Mouse (Mus musculus) MEL (cell line): ENCODE measurements at regions not wholly inside any gene's neighbourhood (a gene's known extent, or its start where the extent isn't known, plus 50 kb on each side); places are given as distances from the start of the nearest gene placed in this dataset.

Experiments used
- CTCF ChIP-seq, 3 experiments: IDR thresholded peaks in 2 of 3; conservative IDR thresholded peaks in 1 of 3; 2 replicates each; pipeline ENCODE4 v1.5.1; 2011 to 2012; ENCODE audit warnings: low read length in 3 of 3, low read depth in 2 of 3, mild to moderate bottlenecking in 2 of 3, improper control_type of control experiment in 1 of 3, inconsistent platforms in 1 of 3, mixed read lengths in 1 of 3, moderate library complexity in 1 of 3; ENCODE audit not compliant: control insufficient read depth in 1 of 3, insufficient read depth in 1 of 3, poor library complexity in 1 of 3, severe bottlenecking in 1 of 3
- E2F4 ChIP-seq: IDR thresholded peaks from 2 replicates; pipeline ENCODE4 v1.6.1; 2011; ENCODE audit warnings: low read depth, low read length, improper control_type of control experiment, borderline replicate concordance
- EP300 ChIP-seq, 2 experiments: IDR thresholded peaks; 2 replicates each; pipeline ENCODE4 v1.6.1; 2011; ENCODE audit warnings: improper control_type of control experiment in 2 of 2, low read length in 2 of 2, low read depth in 1 of 2, mild to moderate bottlenecking in 1 of 2
- POLR2A ChIP-seq, 2 experiments: IDR thresholded peaks; 2 replicates each; pipeline ENCODE4 v1.6.1; 2011 to 2012; ENCODE audit warnings: low read length in 2 of 2, mild to moderate bottlenecking in 2 of 2, control low read depth in 1 of 2, improper control_type of control experiment in 1 of 2, low read depth in 1 of 2, moderate library complexity in 1 of 2; ENCODE audit not compliant: control insufficient read depth in 1 of 2, insufficient read depth in 1 of 2, poor library complexity in 1 of 2
- ZC3H11A ChIP-seq: IDR thresholded peaks from 2 replicates; pipeline ENCODE4 v1.6.1; 2012; ENCODE audit warnings: low read depth, mild to moderate bottlenecking, inconsistent platforms, low read length, improper control_type of control experiment
- ZNF384 ChIP-seq: IDR thresholded peaks from 2 replicates; pipeline ENCODE4 v1.6.1; 2012; ENCODE audit warnings: low read depth, mild to moderate bottlenecking, inconsistent platforms, low read length, improper control_type of control experiment

GRCm38 (mm10) chr16:88368146-88368545 lies 78.1 kb upstream of the Grik1 start:
- TF ChIP-seq E2F4 = no peak
- no peak for TF ChIP-seq POLR2A (IDR thresholded peaks at IDR 0.05; ENCODE audit: control insufficient read depth in 1 of 2, insufficient read depth in 1 of 2, low read depth in 1 of 2, low read length in 2 of 2, poor library complexity in 1 of 2)
- no peak for TF ChIP-seq EP300 (IDR thresholded peaks at IDR 0.05; ENCODE audit: low read depth in 1 of 2, low read length in 2 of 2)
- TF ChIP-seq ZC3H11A = no peak
- TF ChIP-seq CTCF (IDR thresholded peaks at IDR 0.05 in 2 of 3, conservative IDR thresholded peaks at IDR 0.05 in 1 of 3; ENCODE audit: control insufficient read depth in 1 of 3, insufficient read depth in 1 of 3, low read depth in 2 of 3, low read length in 3 of 3, poor library complexity in 1 of 3, severe bottlenecking in 1 of 3) = no peak
- TF ChIP-seq ZNF384 = no peak
